Mouse (Mus musculus): Measurements from ENCODE around the gene Zbtb38. TPM values are rescaled to one million over a fixed set of nuclear protein-coding genes. Genes with fewer than 3 reads are reported as not detected.

Zbtb38 gene
- total RNA-seq, 2 experiments from 2014 or later: 35.7 to 37.8 TPM

GRCm38 (mm10) chr9:96731039-96731895, 21.4 kb downstream of the Zbtb38 start:
- DNase-seq: no peak

- DNase-seq: no peak
These were observed 22.4 kb downstream of the Zbtb38 start for GRCm38 (mm10) chr9:96730311-96730625.

- peak; percentile 53 for DNase-seq
These were observed 22.9 kb downstream of the Zbtb38 start for GRCm38 (mm10) chr9:96729537-96730310.

GRCm38 (mm10) chr9:96728338-96729162, 24.1 kb downstream of the Zbtb38 start:
- no peak for DNase-seq

GRCm38 (mm10) chr9:96727688-96728087, 24.9 kb downstream of the Zbtb38 start:
- DNase-seq: peak; percentile 78

- no peak for DNase-seq
These were observed 26.1 kb downstream of the Zbtb38 start for GRCm38 (mm10) chr9:96726336-96727131.

GRCm38 (mm10) chr9:96725582-96726320, 26.9 kb downstream of the Zbtb38 start:
- DNase-seq: no peak

GRCm38 (mm10) chr9:96723650-96724049, 29.0 kb downstream of the Zbtb38 start:
- no peak for DNase-seq

- DNase-seq: no peak
These were observed 31.4 kb downstream of the Zbtb38 start for GRCm38 (mm10) chr9:96721163-96721799.

GRCm38 (mm10) chr9:96720510-96721162, 32.0 kb downstream of the Zbtb38 start:
- DNase-seq: no peak

- peak; percentile 85 for DNase-seq
These were observed 33.0 kb downstream of the Zbtb38 start for GRCm38 (mm10) chr9:96719408-96720158.

- no peak for DNase-seq
These were observed 33.7 kb downstream of the Zbtb38 start for GRCm38 (mm10) chr9:96718888-96719287.

GRCm38 (mm10) chr9:96718402-96718798, 34.2 kb downstream of the Zbtb38 start:
- no peak for DNase-seq

GRCm38 (mm10) chr9:96717698-96718401, 34.8 kb downstream of the Zbtb38 start:
- DNase-seq: no peak

- no peak for DNase-seq
These were observed 35.7 kb downstream of the Zbtb38 start for GRCm38 (mm10) chr9:96716735-96717444.

GRCm38 (mm10) chr9:96716136-96716535, 36.5 kb downstream of the Zbtb38 start:
- no peak for DNase-seq

GRCm38 (mm10) chr9:96715171-96715570, 37.5 kb downstream of the Zbtb38 start:
- DNase-seq: no peak
